Mouse (Mus musculus) intestine, embryonic 16.5 days (tissue): ENCODE measurements around the gene Lhx6. TPM values are rescaled to one million over a fixed set of nuclear protein-coding genes. Genes with fewer than 3 reads are reported as not detected.

Experiments
- ATAC-seq: fragments of 200-750 bp; cut with Nextera tagmentation; 2 replicates; pipeline ENCODE4 v1.8.0; 2017; ENCODE audit warnings: moderate TSS enrichment, moderate library complexity
- H3K27ac ChIP-seq: fragments of 300-500 bp; sonication (generic); 2 replicates; pipeline ENCODE4 v1.5.1; 2014; ENCODE audit warnings: mild to moderate bottlenecking, low read length
- H3K27me3 ChIP-seq: fragments of 300-500 bp; sonication (generic); replicated peaks from 2 replicates; pipeline ENCODE4 v1.6.1; 2014; ENCODE audit warnings: low read length, control low read depth, mixed read lengths; ENCODE audit not compliant: control insufficient read depth, insufficient read depth
- H3K36me3 ChIP-seq: fragments of 300-500 bp; sonication (generic); 2 replicates; pipeline ENCODE4 v1.6.1; 2014; ENCODE audit warnings: low read length, control low read depth; ENCODE audit not compliant: control insufficient read depth, insufficient read depth
- H3K4me1 ChIP-seq: fragments of 300-500 bp; sonication (generic); 2 replicates; pipeline ENCODE4 v1.6.1; 2014; ENCODE audit warnings: low read length, control low read depth, mixed read lengths; ENCODE audit not compliant: control insufficient read depth, insufficient read depth
- H3K4me2 ChIP-seq: fragments of 300-500 bp; sonication (generic); 2 replicates; pipeline ENCODE4 v1.6.1; 2014; ENCODE audit warnings: low read depth, low read length, control low read depth
- H3K4me3 ChIP-seq: fragments of 300-500 bp; sonication (generic); 2 replicates; pipeline ENCODE4 v1.5.1; 2014; ENCODE audit warnings: mild to moderate bottlenecking, low read length
- H3K9ac ChIP-seq: fragments of 300-500 bp; sonication (generic); 2 replicates; pipeline ENCODE4 v1.6.1; 2014; ENCODE audit warnings: low read depth, low read length
- H3K9me3 ChIP-seq: fragments of 300-500 bp; sonication (generic); 2 replicates; pipeline ENCODE4 v1.6.1; 2016; ENCODE audit warnings: low read length, control low read depth; ENCODE audit not compliant: control insufficient read depth
- WGBS: fragments of 180-500 bp; shearing (Covaris S2); extraction: QIAGEN DNeasy Blood & Tissue Kit; methylation state at CpG from one replicate; pipeline ENCODE4 v1.1.7; 2014; 5-methylcytosine and 5-hydroxymethylcytosine counted together
- polyA plus RNA-seq: library from polyadenylated mRNA; unstranded; fragments of >200 nt; fragmentation: Nextera tagmentation; extraction: Ambion mirVana; gene quantifications from 2 replicates; pipeline ENCODE4 v1.2.1, GENCODE M21; 2015

Lhx6 gene
- polyA plus RNA-seq, 1 experiment from 2014 or later: 0.98 TPM

- Histone ChIP-seq H3K36me3 (peaks cover 10% of the 10 kb centered on the region), H3K4me2 (no peak overlapping the region), H3K4me3 (no peak overlapping the region), H3K9ac (no peak overlapping the region), H3K4me1 (no peaks in the 10 kb centered on the region), H3K27ac (no peak overlapping the region), H3K27me3 (peaks cover 19% of the 10 kb centered on the region), H3K9me3 (no peaks in the 10 kb centered on the region)
- ATAC-seq: no peak
- WGBS: 73% methylated on average over 3 of the region's 3 CpGs
Observed at GRCm38 (mm10) chr2:36112632-36113031, 7.4 kb upstream of the Lhx6 start.

GRCm38 (mm10) chr2:36108615-36109014, 3.4 kb upstream of the Lhx6 start:
- no peaks in the 10 kb centered on the region for H3K9me3 ChIP-seq
- H3K27me3 ChIP-seq: peaks cover 55% of the 10 kb centered on the region
- H3K4me3 ChIP-seq: no peak overlapping the region
- H3K36me3 ChIP-seq: no peaks in the 10 kb centered on the region
- H3K4me2 ChIP-seq: no peak overlapping the region
- H3K4me1 ChIP-seq: peaks cover 12% of the 10 kb centered on the region
- H3K9ac ChIP-seq: no peak overlapping the region
- H3K27ac ChIP-seq: no peak overlapping the region
- 8% methylated on average over 7 of the region's 7 CpGs for WGBS
- ATAC-seq: no peak

GRCm38 (mm10) chr2:36104436-36104955, 712 bp downstream of the Lhx6 start:
- under 1% methylated on average over 32 of the region's 32 CpGs for WGBS
- peak overlapping the region; percentile 86 for H3K4me2 ChIP-seq
- peaks cover 18% of the 10 kb centered on the region for H3K4me1 ChIP-seq
- H3K27ac ChIP-seq: no peak overlapping the region
- H3K36me3 ChIP-seq: no peaks in the 10 kb centered on the region
- H3K4me3 ChIP-seq: peak overlapping the region; percentile 47
- H3K27me3 ChIP-seq: peaks cover 87% of the 10 kb centered on the region
- no peaks in the 10 kb centered on the region for H3K9me3 ChIP-seq
- H3K9ac ChIP-seq: peak overlapping the region; percentile 58; the same call in 1 of the 2 replicates
- no peak for ATAC-seq

GRCm38 (mm10) chr2:36103555-36104367, 1.4 kb downstream of the Lhx6 start:
- Histone ChIP-seq H3K27ac (no peak overlapping the region), H3K9me3 (no peaks in the 10 kb centered on the region), H3K4me1 (peaks cover 18% of the 10 kb centered on the region), H3K4me2 (peak overlapping the region; percentile 35), H3K36me3 (no peaks in the 10 kb centered on the region), H3K4me3 (peak overlapping the region; percentile 24), H3K27me3 (peaks cover 88% of the 10 kb centered on the region), H3K9ac (0 out of 2 replicates have a peak overlapping the region, but pooled peaks have one; percentile 25)
- 0 out of 2 replicates have a peak, but pooled peaks have one; percentile 20 for ATAC-seq
- under 1% methylated on average over 38 of the region's 38 CpGs for WGBS

GRCm38 (mm10) chr2:36103069-36103554, 2.1 kb downstream of the Lhx6 start:
- peaks cover 18% of the 10 kb centered on the region for H3K4me1 ChIP-seq
- peaks cover 90% of the 10 kb centered on the region for H3K27me3 ChIP-seq
- H3K9me3 ChIP-seq: no peaks in the 10 kb centered on the region
- peak overlapping the region; percentile 24 for H3K4me3 ChIP-seq
- H3K4me2 ChIP-seq: peak overlapping the region; percentile 37
- WGBS: 2% methylated on average over 21 of the region's 21 CpGs
- no peaks in the 10 kb centered on the region for H3K36me3 ChIP-seq
- H3K9ac ChIP-seq: no peak overlapping the region
- H3K27ac ChIP-seq: no peak overlapping the region
- no peak for ATAC-seq

- no peaks in the 10 kb centered on the region for H3K36me3 ChIP-seq
- peaks cover 89% of the 10 kb centered on the region for H3K27me3 ChIP-seq
- H3K4me2 ChIP-seq: peak overlapping the region; percentile 37
- H3K27ac ChIP-seq: no peak overlapping the region
- peaks cover 18% of the 10 kb centered on the region for H3K4me1 ChIP-seq
- H3K9ac ChIP-seq: no peak overlapping the region
- H3K9me3 ChIP-seq: no peaks in the 10 kb centered on the region
- peak overlapping the region; percentile 14; the same call in 1 of the 2 replicates for H3K4me3 ChIP-seq
- WGBS: under 1% methylated on average over 21 of the region's 21 CpGs
- peak; percentile 60 for ATAC-seq
Observed at GRCm38 (mm10) chr2:36102559-36102946, 2.7 kb downstream of the Lhx6 start.

- Histone ChIP-seq H3K4me3 (peak overlapping the region; percentile 14; the same call in 1 of the 2 replicates), H3K27me3 (peaks cover 90% of the 10 kb centered on the region), H3K27ac (no peak overlapping the region), H3K36me3 (no peaks in the 10 kb centered on the region), H3K4me1 (peaks cover 18% of the 10 kb centered on the region), H3K4me2 (peak overlapping the region; percentile 37), H3K9ac (no peak overlapping the region), H3K9me3 (no peaks in the 10 kb centered on the region)
- 7% methylated on average over 28 of the region's 28 CpGs for WGBS
- ATAC-seq: no peak
Observed at GRCm38 (mm10) chr2:36101866-36102558, 3.2 kb downstream of the Lhx6 start.

- H3K9me3 ChIP-seq: no peaks in the 10 kb centered on the region
- WGBS: 17% methylated on average over 6 of the region's 6 CpGs
- no peak for ATAC-seq
- peaks cover 10% of the 10 kb centered on the region for H3K4me1 ChIP-seq
- peaks cover 91% of the 10 kb centered on the region for H3K27me3 ChIP-seq
- H3K9ac ChIP-seq: no peak overlapping the region
- H3K27ac ChIP-seq: no peak overlapping the region
- H3K4me2 ChIP-seq: no peak overlapping the region
- H3K4me3 ChIP-seq: no peak overlapping the region
- H3K36me3 ChIP-seq: no peaks in the 10 kb centered on the region
Observed at GRCm38 (mm10) chr2:36099739-36100138, 5.5 kb downstream of the Lhx6 start.

- no peaks in the 10 kb centered on the region for H3K36me3 ChIP-seq
- H3K9me3 ChIP-seq: no peaks in the 10 kb centered on the region
- H3K4me3 ChIP-seq: no peak overlapping the region
- no peak for ATAC-seq
- WGBS: 10% methylated on average over 5 of the region's 5 CpGs
- H3K4me1 ChIP-seq: peaks cover 4% of the 10 kb centered on the region; the same call in 1 of the 2 replicates
- no peak overlapping the region for H3K9ac ChIP-seq
- H3K27ac ChIP-seq: no peak overlapping the region
- H3K27me3 ChIP-seq: peaks cover 93% of the 10 kb centered on the region
- H3K4me2 ChIP-seq: no peak overlapping the region
Observed at GRCm38 (mm10) chr2:36098021-36098420, 7.2 kb downstream of the Lhx6 start.
